Mouse (Mus musculus): ENCODE measurements around the gene Nostrin. TPM values are rescaled to one million over a fixed set of nuclear protein-coding genes. Genes with fewer than 3 reads are reported as not detected.

Nostrin gene
- polyA plus RNA-seq, 1 experiment: 1.2 TPM

DNA sequence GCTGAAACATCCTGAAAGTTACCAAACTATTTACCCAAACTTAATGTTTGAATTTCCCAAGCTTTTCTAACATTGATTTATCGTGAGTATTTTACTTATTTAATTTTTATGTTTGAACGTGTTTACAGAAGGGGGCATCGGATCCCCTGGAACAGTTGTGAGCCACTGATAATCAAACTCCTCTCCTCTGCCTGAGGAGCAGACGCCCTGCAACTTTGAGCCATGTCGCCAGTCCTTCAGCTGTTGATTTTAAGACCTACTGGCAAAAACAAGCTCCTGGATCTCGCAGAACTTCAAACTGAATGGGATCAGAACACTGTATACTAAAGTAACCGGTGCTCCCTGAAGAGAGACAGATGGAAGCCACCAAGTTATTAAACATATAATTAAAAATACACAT lies 70.9 kb downstream of the Nostrin start:
- 0 out of 2 replicates have a peak, but pooled peaks cover 2% of the 10 kb centered on the region for H3K36me3 ChIP-seq (ENCODE audit: control insufficient read depth, insufficient read depth, low read length)
- peaks cover 5% of the 10 kb centered on the region; the same call in 1 of the 2 replicates for H3K4me1 ChIP-seq (ENCODE audit: control insufficient read depth, insufficient read depth, insufficient read length)
- TF ChIP-seq POLR2A (IDR thresholded peaks at IDR 0.05; ENCODE audit: low read depth, low read length) (no peak), CTCF (IDR thresholded peaks at IDR 0.05; ENCODE audit: extremely low read depth, insufficient read depth, insufficient read length, insufficient replicate concordance) (no peak)
- 31% methylated on average over 7 of the region's 7 CpGs for WGBS
- DNase-seq (ENCODE audit: low read depth in 1 of 2, low spot score in 2 of 2): no peak
- H3K27ac ChIP-seq (ENCODE audit: insufficient read depth, low read length): no peak overlapping the region
- H3K27me3 ChIP-seq (ENCODE audit: control insufficient read depth, insufficient read depth, low read length): no peaks in the 10 kb centered on the region
- no peak overlapping the region for H3K4me3 ChIP-seq (ENCODE audit: extremely low read depth, insufficient read depth, insufficient read length)

DNA sequence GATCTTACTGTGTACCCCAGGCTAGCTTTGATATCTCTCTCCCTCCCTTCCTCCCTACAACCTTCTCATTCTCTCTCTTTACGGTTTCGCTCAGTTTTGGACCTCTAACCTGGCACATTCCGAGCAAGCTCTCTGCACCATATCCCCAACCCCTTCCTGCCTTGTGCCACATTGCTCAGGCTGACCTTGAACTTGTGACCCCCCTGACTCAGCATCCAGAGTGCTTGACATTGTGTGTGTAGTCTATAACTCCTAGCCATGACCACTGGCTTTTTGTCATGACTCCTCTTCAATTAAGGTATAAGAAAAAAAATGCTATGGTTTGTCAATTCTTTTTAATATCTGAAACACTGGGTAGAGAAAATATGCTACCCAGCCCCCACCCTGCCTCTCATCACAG lies 74.1 kb downstream of the Nostrin start:
- 89% methylated on average over 3 of the region's 3 CpGs for WGBS

DNA sequence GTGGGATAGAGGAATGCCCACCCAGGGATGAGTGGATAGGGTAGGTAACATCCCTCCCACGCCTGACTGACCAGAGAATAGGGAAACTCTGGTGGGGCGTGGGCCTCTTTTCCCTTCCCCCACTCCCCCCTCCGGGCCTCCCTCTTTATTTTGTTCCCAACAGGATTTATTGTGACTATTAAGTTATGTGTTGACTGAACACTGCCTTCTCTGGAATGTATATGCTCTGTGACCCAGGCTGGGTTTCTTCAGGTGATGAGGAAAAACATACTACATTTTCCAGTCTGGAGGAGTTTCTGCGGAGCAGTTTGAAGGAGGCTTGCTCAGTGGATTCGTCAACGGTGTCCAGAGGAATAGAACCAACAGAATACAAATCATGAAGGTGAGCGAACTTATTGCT lies 75.2 kb downstream of the Nostrin start, which contains the start of gene G6pc2:
Gene G6pc2 (plus strand): TSS at position 301 of the 400 bp plus-strand sequence.
- Histone ChIP-seq H3K4me3 (ENCODE audit: extremely low read depth, insufficient read depth, insufficient read length) (no peak within 1 kb of the TSS), H3K4me1 (ENCODE audit: control insufficient read depth, insufficient read depth, insufficient read length) (no peaks in the 10 kb centered on the region), H3K36me3 (ENCODE audit: control insufficient read depth, insufficient read depth, low read length) (no peaks in the 10 kb centered on the region), H3K27ac (ENCODE audit: insufficient read depth, low read length) (no peak within 1 kb of the TSS), H3K27me3 (ENCODE audit: control insufficient read depth, insufficient read depth, low read length) (no peaks in the 10 kb centered on the region; the same call in 1 of the 2 replicates)
- no peak for DNase-seq (ENCODE audit: low read depth in 1 of 2, low spot score in 2 of 2)
- no peak for TF ChIP-seq CTCF (IDR thresholded peaks at IDR 0.05; ENCODE audit: extremely low read depth, insufficient read depth, insufficient read length, insufficient replicate concordance)
- WGBS: 80% methylated on average over 7 of the region's 7 CpGs

More for the DNA sequence above, 74.1 kb downstream of the Nostrin start:
- no peak overlapping the region for H3K27ac ChIP-seq (ENCODE audit: insufficient read depth, low read length)
- H3K4me1 ChIP-seq (ENCODE audit: control insufficient read depth, insufficient read depth, insufficient read length): peaks cover 5% of the 10 kb centered on the region; the same call in 1 of the 2 replicates
- TF ChIP-seq POLR2A (IDR thresholded peaks at IDR 0.05; ENCODE audit: low read depth, low read length) (no peak), CTCF (IDR thresholded peaks at IDR 0.05; ENCODE audit: extremely low read depth, insufficient read depth, insufficient read length, insufficient replicate concordance) (no peak)
- H3K36me3 ChIP-seq (ENCODE audit: control insufficient read depth, insufficient read depth, low read length): no peaks in the 10 kb centered on the region
- DNase-seq (ENCODE audit: low read depth in 1 of 2, low spot score in 2 of 2): no peak
- no peaks in the 10 kb centered on the region; the same call in 1 of the 2 replicates for H3K27me3 ChIP-seq (ENCODE audit: control insufficient read depth, insufficient read depth, low read length)
- H3K4me3 ChIP-seq (ENCODE audit: extremely low read depth, insufficient read depth, insufficient read length): no peak overlapping the region

DNA sequence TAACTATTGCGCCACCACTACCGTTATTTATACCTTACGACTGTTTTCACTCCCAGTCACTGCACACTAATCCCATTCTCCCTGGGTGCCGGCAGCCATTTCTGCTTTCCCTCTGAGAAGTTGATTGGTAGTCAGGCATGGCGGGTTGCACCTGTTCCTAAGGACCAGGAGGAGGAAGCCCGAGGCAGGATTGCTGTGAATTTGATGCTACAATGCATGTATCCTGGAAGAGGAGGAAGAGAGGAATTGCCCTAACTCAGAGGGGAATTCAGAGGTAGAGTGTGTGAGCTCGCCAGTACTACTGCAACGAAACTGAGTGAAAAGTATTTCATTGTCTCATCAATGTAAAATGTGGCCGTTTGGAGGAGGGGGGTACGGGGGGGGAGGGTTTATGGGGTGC lies 77.1 kb downstream of the Nostrin start:
- DNase-seq (ENCODE audit: low read depth in 1 of 2, low spot score in 2 of 2): no peak
- H3K4me1 ChIP-seq (ENCODE audit: control insufficient read depth, insufficient read depth, insufficient read length): no peaks in the 10 kb centered on the region
- 85% methylated on average over 10 of the region's 10 CpGs for WGBS
- H3K4me3 ChIP-seq (ENCODE audit: extremely low read depth, insufficient read depth, insufficient read length): no peak overlapping the region
- TF ChIP-seq CTCF (IDR thresholded peaks at IDR 0.05; ENCODE audit: extremely low read depth, insufficient read depth, insufficient read length, insufficient replicate concordance): no peak
- TF ChIP-seq POLR2A (IDR thresholded peaks at IDR 0.05; ENCODE audit: low read depth, low read length): no peak
- no peak overlapping the region for H3K27ac ChIP-seq (ENCODE audit: insufficient read depth, low read length)
- no peaks in the 10 kb centered on the region; the same call in 1 of the 2 replicates for H3K27me3 ChIP-seq (ENCODE audit: control insufficient read depth, insufficient read depth, low read length)
- no peaks in the 10 kb centered on the region for H3K36me3 ChIP-seq (ENCODE audit: control insufficient read depth, insufficient read depth, low read length)

DNA sequence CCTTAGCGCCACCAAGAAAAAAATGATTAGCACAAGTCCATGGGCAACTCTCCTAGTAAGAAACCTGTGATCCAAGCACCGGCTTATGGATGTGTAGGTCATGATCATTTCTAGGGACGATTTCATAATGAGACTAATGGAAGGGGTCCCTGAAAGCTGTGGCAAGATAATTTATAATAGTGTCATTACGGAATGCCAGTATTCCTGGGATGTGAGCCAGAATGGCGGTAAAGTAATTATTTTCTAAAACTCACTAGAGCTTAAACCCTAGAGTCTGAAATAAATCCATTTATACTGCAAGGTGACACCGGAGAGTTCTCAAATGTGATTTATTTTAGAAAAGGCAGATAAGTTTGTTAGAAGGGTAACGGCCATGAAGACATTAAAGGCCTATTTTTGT lies 79.6 kb downstream of the Nostrin start:
- H3K27ac ChIP-seq (ENCODE audit: insufficient read depth, low read length): no peak overlapping the region
- no peaks in the 10 kb centered on the region; the same call in 1 of the 2 replicates for H3K27me3 ChIP-seq (ENCODE audit: control insufficient read depth, insufficient read depth, low read length)
- H3K4me3 ChIP-seq (ENCODE audit: extremely low read depth, insufficient read depth, insufficient read length): no peak overlapping the region
- 91% methylated on average over 7 of the region's 7 CpGs for WGBS
- H3K4me1 ChIP-seq (ENCODE audit: control insufficient read depth, insufficient read depth, insufficient read length): no peaks in the 10 kb centered on the region
- no peaks in the 10 kb centered on the region for H3K36me3 ChIP-seq (ENCODE audit: control insufficient read depth, insufficient read depth, low read length)
- DNase-seq (ENCODE audit: low read depth in 1 of 2, low spot score in 2 of 2): no peak
- TF ChIP-seq POLR2A (IDR thresholded peaks at IDR 0.05; ENCODE audit: low read depth, low read length) (no peak), CTCF (IDR thresholded peaks at IDR 0.05; ENCODE audit: extremely low read depth, insufficient read depth, insufficient read length, insufficient replicate concordance) (no peak)

DNA sequence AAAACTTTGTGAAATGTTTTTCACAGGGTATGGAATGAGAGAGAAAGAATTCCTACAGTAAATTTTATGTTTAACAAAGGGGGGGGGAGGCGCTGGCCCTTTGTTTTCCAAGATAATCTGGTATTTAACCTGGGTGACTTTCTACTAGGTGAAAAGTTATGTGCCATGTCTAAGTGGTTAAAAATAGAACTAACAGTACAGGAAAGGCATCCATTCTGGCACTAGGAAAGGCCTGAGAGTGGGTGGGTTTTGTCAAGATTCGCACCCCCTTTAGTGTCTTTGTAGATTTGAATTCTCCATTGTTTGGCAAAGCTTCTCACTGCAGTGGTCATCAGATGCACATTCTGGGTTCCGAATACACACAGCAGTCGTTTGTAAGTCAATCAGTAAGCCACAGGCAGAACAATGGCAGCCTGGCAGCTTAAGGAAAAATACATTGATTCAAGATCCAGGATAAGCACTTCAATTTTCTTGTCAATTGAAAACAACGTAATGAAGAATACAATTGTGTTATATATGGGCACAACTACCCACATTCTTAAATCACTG lies 86.3 kb downstream of the Nostrin start:
- H3K4me1 ChIP-seq (ENCODE audit: control insufficient read depth, insufficient read depth, insufficient read length): no peaks in the 10 kb centered on the region
- H3K4me3 ChIP-seq (ENCODE audit: extremely low read depth, insufficient read depth, insufficient read length): no peak overlapping the region
- DNase-seq (ENCODE audit: low read depth in 1 of 2, low spot score in 2 of 2): no peak
- no peak overlapping the region for H3K27ac ChIP-seq (ENCODE audit: insufficient read depth, low read length)
- no peaks in the 10 kb centered on the region for H3K36me3 ChIP-seq (ENCODE audit: control insufficient read depth, insufficient read depth, low read length)
- no peak for TF ChIP-seq POLR2A (IDR thresholded peaks at IDR 0.05; ENCODE audit: low read depth, low read length)
- no peak for TF ChIP-seq CTCF (IDR thresholded peaks at IDR 0.05; ENCODE audit: extremely low read depth, insufficient read depth, insufficient read length, insufficient replicate concordance)
- H3K27me3 ChIP-seq (ENCODE audit: control insufficient read depth, insufficient read depth, low read length): no peaks in the 10 kb centered on the region
- 82% methylated on average over 5 of the region's 5 CpGs for WGBS

DNA sequence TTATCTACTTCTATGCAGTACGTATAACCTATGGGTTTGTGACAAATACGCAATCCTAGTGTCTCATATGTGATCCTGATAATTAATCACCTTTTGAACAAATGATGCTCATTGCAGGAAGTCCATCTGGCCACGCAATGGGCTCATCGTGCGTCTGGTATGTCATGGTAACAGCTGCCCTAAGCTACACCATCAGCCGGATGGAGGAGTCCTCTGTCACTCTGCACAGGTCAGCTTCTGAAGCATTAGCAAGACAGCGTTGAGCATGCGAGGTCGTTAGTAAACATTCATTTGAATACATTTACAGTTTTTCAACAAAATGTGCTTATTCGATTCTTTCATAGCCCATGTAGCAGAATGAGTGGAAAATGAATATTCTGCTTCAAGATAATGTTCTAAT lies 87.2 kb downstream of the Nostrin start:
- no peak overlapping the region for H3K4me3 ChIP-seq (ENCODE audit: extremely low read depth, insufficient read depth, insufficient read length)
- 90% methylated on average over 10 of the region's 10 CpGs for WGBS
- H3K36me3 ChIP-seq (ENCODE audit: control insufficient read depth, insufficient read depth, low read length): no peaks in the 10 kb centered on the region
- no peaks in the 10 kb centered on the region for H3K4me1 ChIP-seq (ENCODE audit: control insufficient read depth, insufficient read depth, insufficient read length)
- TF ChIP-seq CTCF (IDR thresholded peaks at IDR 0.05; ENCODE audit: extremely low read depth, insufficient read depth, insufficient read length, insufficient replicate concordance) (no peak), POLR2A (IDR thresholded peaks at IDR 0.05; ENCODE audit: low read depth, low read length) (no peak)
- no peak overlapping the region for H3K27ac ChIP-seq (ENCODE audit: insufficient read depth, low read length)
- no peak for DNase-seq (ENCODE audit: low read depth in 1 of 2, low spot score in 2 of 2)
- no peaks in the 10 kb centered on the region for H3K27me3 ChIP-seq (ENCODE audit: control insufficient read depth, insufficient read depth, low read length)
